Mouse (Mus musculus): ENCODE data around the gene Ifit3.
"Not testable (repeated sequence)": the region's sequence is repeated elsewhere in the genome, so short reads cannot be mapped to it uniquely, and the experiment has no call there.

The Ifit3 gene

GRCm38 (mm10) chr19:34583126-34583766 lies at the start of gene Ifit3:
Gene Ifit3, plus strand, starts transcription at chr19:34583531.
- in situ Hi-C loops (cut with MboI, MseI), result not testable (repeated sequence)

DNA sequence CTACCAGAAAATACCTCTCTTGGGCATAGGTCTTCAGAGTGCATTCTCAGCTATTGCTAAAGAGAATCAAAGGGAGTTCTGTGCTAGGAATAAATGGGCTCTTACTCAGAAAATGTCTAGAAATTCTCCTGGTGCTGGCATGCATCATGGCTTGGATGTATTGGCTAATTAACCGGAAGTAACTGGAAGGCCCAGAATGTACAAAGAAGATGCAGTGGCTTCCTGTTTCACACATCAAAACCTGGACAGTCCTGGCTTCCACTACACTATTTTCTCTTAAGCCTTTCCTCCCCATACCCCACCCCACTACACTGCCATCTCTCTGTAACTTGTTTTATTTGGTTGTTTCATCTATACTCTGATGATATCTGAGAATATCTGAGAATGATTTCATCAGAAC lies 43.9 kb upstream of the Ifit3 start:
- in situ Hi-C loops (cut with MboI, MseI), result no loop called here

GRCm38 (mm10) chr19:34546211-34546610 lies 37.1 kb upstream of the Ifit3 start:
- in situ Hi-C loops (cut with MboI, MseI), result loop anchor here (5.0 kb wide), 1 partner anchor 91 kb away; no protein-coding TSS in a partner anchor

DNA sequence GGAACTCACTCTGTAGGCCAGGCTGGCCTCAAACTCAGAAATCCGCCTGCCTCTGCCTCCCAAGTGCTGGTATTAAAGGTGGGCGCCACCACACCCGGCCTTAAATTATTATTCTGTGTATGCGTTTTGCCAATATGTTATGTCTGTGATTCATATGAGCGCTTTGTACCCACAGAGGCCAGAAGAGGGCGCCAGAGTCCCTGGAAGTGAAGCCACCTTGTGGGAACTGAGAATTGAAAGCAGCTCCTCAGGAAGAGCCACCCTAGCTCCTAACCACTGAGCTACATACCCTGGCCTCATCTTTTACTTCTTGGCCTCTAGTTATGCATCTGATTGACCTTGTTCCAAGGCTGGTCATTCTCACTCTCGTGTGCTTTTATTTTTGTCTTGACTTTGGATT lies 35.4 kb upstream of the Ifit3 start:
- in situ Hi-C loops (cut with MboI, MseI), result loop anchor here (5.0 kb wide), 1 partner anchor 89 kb away; no protein-coding TSS in a partner anchor

DNA sequence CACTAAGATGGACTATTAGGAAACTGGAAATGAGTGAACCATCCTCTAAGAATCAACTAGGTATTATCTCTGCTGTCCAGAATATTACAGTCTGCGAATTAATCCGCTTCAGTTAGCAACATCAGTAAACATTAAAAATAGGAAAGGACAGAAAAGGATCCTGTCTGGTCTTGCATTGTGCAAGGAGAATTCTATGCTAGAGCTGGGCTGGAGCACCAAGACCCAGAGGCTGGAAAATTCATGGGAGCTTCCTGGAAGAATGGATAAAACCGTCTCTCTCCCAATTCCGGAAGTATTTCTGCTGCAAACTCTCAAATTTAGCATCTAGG lies 33.2 kb upstream of the Ifit3 start:
- in situ Hi-C loops (cut with MboI, MseI), result loop anchor here (10.0 kb wide), 1 partner anchor 55 kb away; the partner anchor contains the start of genes Ifit1bl1 and Ifit3b

DNA sequence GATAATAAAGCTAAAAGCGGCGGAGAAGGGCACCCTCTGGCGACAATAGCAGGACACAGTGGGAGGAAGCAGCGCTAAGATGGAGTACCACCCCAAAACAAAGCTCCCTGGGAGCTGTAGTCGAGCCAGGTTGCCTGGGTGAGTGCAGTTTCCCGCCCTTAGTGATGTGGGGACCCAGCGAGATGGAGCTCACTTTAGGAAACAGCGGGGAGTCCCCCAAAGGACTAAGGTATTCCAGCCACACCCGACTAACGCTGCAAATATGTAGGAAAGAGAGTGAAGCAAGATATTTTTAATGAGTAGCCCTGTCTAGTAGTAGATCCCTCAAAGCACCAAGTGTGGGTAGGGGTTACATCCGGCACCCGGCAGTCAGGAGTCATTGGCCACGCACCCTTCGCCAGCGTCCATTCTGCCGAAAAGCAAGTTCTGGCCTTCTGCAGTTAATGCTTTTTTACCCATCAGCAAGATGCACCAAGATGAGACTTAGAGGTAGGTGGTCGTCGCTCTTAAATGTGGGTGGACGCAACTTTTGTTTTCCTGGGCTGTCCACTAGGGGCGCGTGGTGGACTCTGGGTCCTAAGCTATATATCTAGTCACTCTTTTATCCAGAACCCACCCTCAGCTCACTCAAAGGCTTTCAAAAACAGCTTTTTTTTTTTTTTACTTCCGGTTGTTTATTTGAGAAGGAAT lies 32.7 kb upstream of the Ifit3 start, which contains the start of gene Ifit2:
Gene Ifit2 (plus strand): TSS at position 161 of the 690 bp plus-strand sequence.
- in situ Hi-C loops (cut with MboI, MseI), result loop anchor here (10.0 kb wide), 1 partner anchor 54 kb away; the partner anchor contains the start of genes Ifit1bl1 and Ifit3b

DNA sequence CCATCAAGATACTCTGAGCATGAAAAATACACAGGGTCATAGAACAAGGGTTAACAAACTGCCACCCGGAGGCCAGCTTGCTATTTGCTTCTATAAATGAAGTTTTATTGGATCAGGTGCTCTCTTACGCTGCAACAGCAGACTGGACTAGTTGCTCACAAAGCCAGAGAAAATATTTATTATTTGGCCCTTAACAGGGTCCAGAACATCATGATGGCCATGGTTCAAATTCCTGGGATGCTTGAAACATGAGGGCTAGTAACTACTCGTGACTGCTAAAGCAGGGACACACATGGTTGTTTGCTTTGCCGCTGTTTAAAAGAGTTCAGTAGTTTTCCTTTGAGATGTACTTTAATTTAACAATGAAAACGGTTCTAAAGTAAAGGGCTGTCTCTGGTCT lies 31.4 kb upstream of the Ifit3 start:
- in situ Hi-C loops (cut with MboI, MseI), result loop anchor here (10.0 kb wide), 1 partner anchor 53 kb away; the partner anchor contains the start of genes Ifit1bl1 and Ifit3b

DNA sequence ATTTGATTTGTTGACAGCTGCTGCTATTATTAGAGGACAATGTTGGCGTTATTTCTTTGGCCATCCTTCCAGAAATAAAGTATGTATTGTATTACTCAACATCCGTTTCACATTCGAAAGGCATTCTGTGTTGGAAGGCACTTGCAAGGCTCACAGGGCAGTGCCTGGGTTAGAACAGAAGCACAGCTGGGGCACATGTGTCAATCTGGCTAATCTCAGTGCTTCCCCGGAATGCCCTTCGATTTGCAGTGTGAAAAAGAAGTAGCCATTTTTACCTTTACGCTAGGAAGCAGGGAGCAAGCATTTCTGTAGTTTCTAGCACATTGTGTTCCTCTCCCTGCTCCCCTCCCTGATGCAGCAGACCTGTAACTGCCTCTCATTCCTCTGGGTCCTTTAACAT lies 30.3 kb upstream of the Ifit3 start:
- in situ Hi-C loops (cut with MboI, MseI), result loop anchor here (10.0 kb wide), 1 partner anchor 52 kb away; the partner anchor contains the start of genes Ifit1bl1 and Ifit3b

DNA sequence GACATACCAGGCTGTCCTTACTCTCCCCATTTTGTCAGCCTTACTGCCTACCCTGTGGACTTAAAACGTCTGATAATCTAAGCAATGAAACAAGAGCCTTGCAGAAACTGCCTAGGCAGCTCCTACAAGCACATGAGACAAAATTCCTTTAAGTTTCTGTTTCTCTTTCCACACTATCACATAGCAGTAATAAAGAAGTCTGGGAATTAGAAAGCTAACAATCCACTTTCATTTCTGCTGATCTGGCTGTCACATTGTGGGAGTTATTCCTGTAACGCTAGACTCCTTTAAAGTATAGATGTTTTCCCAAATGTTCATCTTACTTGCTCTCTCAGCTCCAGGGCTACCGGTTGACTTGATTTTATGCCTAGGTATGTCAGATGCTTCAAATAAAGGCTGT lies 29.8 kb upstream of the Ifit3 start:
- in situ Hi-C loops (cut with MboI, MseI), result loop anchor here (10.0 kb wide), 1 partner anchor 51 kb away; the partner anchor contains the start of genes Ifit1bl1 and Ifit3b

DNA sequence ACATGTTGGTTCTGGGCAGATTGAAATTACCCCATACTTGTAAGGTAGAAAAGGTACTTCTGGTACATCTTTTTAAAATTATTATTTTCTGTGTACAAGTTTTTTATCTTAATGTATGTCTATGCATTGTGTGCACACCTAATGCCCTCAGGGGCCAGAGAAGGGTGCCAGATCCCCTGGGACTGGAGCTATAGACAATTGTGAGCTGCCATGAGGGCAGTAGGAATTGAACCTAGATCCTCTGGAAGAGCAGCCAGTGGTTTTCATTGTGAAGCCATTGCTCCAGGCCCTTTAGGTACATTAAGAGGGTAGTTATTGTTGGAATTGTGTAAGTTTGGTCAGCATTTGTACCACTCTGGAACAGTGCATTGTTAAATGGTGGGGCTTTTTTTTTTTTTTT lies 29.3 kb upstream of the Ifit3 start:
- in situ Hi-C loops (cut with MboI, MseI), result loop anchor here (10.0 kb wide), 1 partner anchor 51 kb away; the partner anchor contains the start of genes Ifit1bl1 and Ifit3b

DNA sequence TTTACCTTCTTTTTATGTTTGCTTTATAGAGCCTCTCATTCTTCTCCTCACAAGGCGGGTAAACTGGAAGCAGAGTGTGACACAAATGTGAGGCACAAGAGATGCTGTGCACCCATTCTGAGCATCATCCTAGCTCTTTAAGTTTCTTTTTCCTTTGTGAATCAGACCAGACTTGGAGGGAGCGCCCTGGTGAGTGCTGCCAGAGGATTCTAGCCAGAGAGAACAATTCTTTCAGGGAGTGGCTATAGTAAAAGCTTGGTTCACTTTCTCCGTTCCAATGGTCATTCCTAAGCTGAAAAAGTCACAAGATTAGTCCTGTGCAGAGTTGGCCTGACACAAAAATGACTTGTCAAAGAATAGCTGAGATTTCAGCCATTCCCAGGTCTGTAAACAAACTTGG lies 26.7 kb upstream of the Ifit3 start:
- in situ Hi-C loops (cut with MboI, MseI), result loop anchor here (10.0 kb wide), 1 partner anchor 48 kb away; the partner anchor contains the start of genes Ifit1bl1 and Ifit3b

GRCm38 (mm10) chr19:34562556-34562955 lies 20.8 kb upstream of the Ifit3 start:
- in situ Hi-C loops (cut with MboI, MseI), result no loop called here

GRCm38 (mm10) chr19:34566178-34566784 lies 17.1 kb upstream of the Ifit3 start:
- in situ Hi-C loops (cut with MboI, MseI), result no loop called here

GRCm38 (mm10) chr19:34568988-34569895 lies 14.1 kb upstream of the Ifit3 start:
- in situ Hi-C loops (cut with MboI, MseI), result no loop called here

DNA sequence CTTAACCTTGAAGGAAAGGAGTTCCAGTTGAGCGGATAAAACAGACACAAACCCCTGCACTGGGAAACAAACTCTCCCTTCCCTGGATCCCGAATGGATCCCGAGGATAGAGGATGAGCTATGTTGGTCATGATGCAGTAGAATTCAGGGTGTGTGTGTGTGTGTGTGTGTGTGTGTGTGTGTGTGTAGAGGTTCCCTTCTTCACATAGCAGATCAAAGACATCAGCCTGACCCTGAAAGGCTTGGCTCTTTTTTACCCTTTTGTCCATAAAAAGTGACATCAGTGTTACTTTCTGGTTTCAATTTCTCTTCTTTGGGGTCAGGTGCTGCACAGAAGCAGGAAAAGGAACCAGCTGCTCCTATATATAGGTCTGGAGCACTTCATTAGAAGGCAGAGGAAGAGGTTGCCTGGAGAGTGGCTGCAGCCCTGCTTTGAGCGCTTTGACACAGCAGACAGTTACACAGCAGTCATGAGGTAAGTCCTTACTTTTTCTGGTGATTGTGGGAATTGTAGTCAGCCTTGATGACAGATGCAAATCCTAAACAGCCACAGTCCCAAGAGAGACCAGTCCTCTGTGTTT lies 13.3 kb upstream of the Ifit3 start:
- in situ Hi-C loops (cut with MboI, MseI), result no loop called here

DNA sequence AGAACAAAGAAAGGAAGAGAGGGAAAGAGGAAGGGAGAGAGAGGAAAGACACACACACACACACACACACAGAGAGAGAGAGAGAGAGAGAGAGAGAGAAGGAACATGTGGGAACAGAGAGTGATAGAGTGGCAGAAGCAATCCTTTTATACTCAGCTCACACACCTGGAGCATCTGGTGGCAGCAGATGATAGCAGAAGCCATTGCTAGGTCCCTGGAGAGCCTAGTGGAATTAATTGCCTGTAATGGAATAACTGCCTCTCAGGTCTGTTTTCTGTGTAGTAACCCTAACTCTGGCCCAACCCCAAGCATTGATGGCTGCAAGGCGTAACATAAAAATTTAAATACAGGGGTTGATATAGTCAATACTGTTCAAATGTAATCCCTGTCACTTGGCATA lies 12.3 kb upstream of the Ifit3 start:
- in situ Hi-C loops (cut with MboI, MseI), result no loop called here

GRCm38 (mm10) chr19:34573650-34574049 lies 9.7 kb upstream of the Ifit3 start:
- in situ Hi-C loops (cut with MboI, MseI), result no loop called here

DNA sequence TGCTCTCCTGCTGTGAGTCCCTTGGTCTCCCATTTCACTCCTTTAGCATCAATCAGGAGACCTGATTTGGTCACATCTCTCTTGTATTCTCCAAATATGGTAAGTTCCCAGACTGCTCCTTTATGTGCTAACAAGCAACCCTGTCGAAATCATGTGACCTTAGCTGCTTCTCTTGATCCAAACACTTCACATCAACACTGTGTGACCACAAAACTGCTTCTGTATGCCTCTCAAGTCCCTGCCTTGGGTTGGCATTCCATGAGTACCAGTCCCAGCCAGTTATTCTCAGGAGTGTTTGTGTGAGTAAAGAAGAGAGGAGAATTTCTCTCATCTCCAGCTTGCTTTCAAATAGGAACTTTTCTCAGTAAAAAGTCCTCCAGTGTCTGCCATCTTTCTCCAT lies 6.2 kb upstream of the Ifit3 start:
- in situ Hi-C loops (cut with MboI, MseI), result no loop called here

DNA sequence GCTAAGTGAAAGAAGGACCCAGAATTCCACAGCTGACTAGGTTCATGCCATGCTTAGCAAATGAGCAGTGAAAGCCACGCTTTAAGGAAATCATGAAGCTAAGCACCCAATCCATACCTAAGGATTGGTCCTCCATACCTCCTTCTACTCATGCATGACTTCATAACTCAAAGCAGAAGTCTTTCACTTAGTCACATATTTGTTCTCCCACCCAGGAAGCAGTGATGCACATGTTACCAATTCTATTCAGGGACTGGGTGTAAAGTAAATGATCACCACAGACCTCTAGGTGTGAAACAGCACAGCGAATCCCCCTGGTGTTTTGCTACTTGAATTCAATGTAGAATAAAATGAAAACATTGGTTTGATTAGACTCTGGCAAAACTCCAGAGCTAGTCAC lies 635 bp upstream of the Ifit3 start:
- in situ Hi-C loops (cut with MboI, MseI), result not testable (repeated sequence)

GRCm38 (mm10) chr19:34585740-34586458 lies 2.6 kb downstream of the Ifit3 start:
- in situ Hi-C loops (cut with MboI, MseI), result not testable (repeated sequence)
